Comparison of ENCODE assay signal across 17 mouse cellular contexts in the genomic region with DNA sequence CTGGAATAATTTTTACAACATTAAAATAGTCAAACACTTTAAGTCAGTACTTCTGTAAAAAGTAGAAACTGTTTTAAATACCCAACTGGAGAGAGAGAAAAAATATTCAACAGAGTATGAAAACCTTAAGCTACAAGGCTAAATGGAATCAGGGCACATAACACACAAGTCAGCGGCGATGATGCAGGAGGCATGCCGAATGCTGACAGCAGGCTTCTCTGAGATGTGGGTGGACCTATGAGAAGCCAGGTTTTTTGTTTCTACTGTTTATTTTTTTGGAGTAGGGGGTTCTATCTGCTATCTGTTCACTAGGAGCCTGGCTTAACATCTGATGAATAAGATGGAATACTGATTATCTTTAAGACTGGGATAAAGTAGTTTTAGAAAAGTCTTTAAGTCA.
"Had no signal": no experiment of that assay in that cellular context is flagged by ENCODE, and none has a peak within 500 bp of the region (broad histone marks: within the 10 kb centered on the region; RNA-seq: fewer than 3 reads in every experiment).

No protein-coding gene starts in this region.

- H3K4me3 ChIP-seq: midbrain, embryonic 10.5 days; midbrain, embryonic 12.5 days; myocyte; neural tube, embryonic 13.5 days; neural tube, embryonic 15.5 days had no signal

- H3K27ac ChIP-seq: midbrain, embryonic 10.5 days; midbrain, embryonic 12.5 days; neural tube, embryonic 13.5 days; neural tube, embryonic 15.5 days had no signal

- DNase-seq: lung, adult 18-20 months; lung, embryonic 14.5 days; lung, postnatal 10 days; lung, postnatal 4 days; midbrain, embryonic 14.5 days; retina, postnatal 1 day; right cerebral cortex, postnatal 14 days; right cerebral cortex, postnatal 4 days; spleen, adult 18-20 months; thymus, adult 18-20 months; thymus, postnatal 14 days; thymus, postnatal 36 days had no signal
